ENCODE assay signal across 23 mouse cellular contexts in genomic region chr11:69931769-69932168, GRCm38 (mm10). TPM values are rescaled to one million over a fixed set of nuclear protein-coding genes. Genes with fewer than 3 reads are reported as not detected.
A peak's percentile ranks its signal among the peaks of the same experiment; 100 is the strongest.
DNase-seq lines count a peak whose midpoint lies in the region; ATAC-seq and TF ChIP-seq lines count a peak whose summit lies in the region.
"Had no signal": no experiment of that assay in that cellular context is flagged by ENCODE, and none has a peak within 500 bp of the region (broad histone marks: within the 10 kb centered on the region; RNA-seq: fewer than 3 reads in every experiment).

No protein-coding gene starts in this region.

- H3K9me3 ChIP-seq in liver, embryonic 13.5 days (replicated peaks) = no peaks in the 10 kb centered on the region
- no peaks in the 10 kb centered on the region for H3K9me3 ChIP-seq in liver, embryonic 11.5 days (ENCODE audit: control insufficient read depth, low read length)
- H3K9me3 ChIP-seq: forebrain, embryonic 10.5 days; forebrain, embryonic 13.5 days; heart, embryonic 10.5 days; hindbrain, embryonic 12.5 days; hindbrain, embryonic 15.5 days had no signal

- intact Hi-C loops in gastrocnemius, adult 2 months (cut with DNase I) = loop anchor here (5.0 kb wide), 1 partner anchor 71 kb away; the partner anchor contains the start of gene Dvl2

- H3K9ac ChIP-seq in liver, embryonic 13.5 days = no peak overlapping the region
- no peak overlapping the region for H3K9ac ChIP-seq in liver, embryonic 11.5 days (ENCODE audit: low read depth, low read length)
- H3K9ac ChIP-seq: forebrain, embryonic 13.5 days; hindbrain, embryonic 12.5 days; hindbrain, embryonic 15.5 days had no signal

- H3K36me3 ChIP-seq in liver, embryonic 13.5 days = no peaks in the 10 kb centered on the region
- no peaks in the 10 kb centered on the region for H3K36me3 ChIP-seq in liver, embryonic 11.5 days (ENCODE audit: control insufficient read depth, insufficient read depth, low read length)
- no peaks in the 10 kb centered on the region for H3K36me3 ChIP-seq in thymus, adult 2 months (ENCODE audit: control insufficient read depth, insufficient read depth, low read length)
- H3K36me3 ChIP-seq: forebrain, embryonic 10.5 days; heart, embryonic 10.5 days; hindbrain, embryonic 12.5 days; hindbrain, embryonic 15.5 days had no signal

- no peak overlapping the region for H3K4me2 ChIP-seq in liver, embryonic 13.5 days
- no peak overlapping the region for H3K4me2 ChIP-seq in liver, embryonic 11.5 days
- H3K4me2 ChIP-seq: forebrain, embryonic 13.5 days; hindbrain, embryonic 12.5 days; hindbrain, embryonic 15.5 days had no signal

- no peak for DNase-seq in liver, embryonic 13.5 days
- no peak for DNase-seq in liver, embryonic 11.5 days (ENCODE audit: low spot score)
- no peak for DNase-seq in thymus, adult 2 months
- no peak for DNase-seq in thymus, postnatal 25 days
- DNase-seq in gastrocnemius, adult 2 months = no peak
- DNase-seq in gastrocnemius, postnatal 25 days = no peak
- DNase-seq: adrenal gland, adult 8-10 months; adrenal gland, postnatal 25 days; cerebellum, adult 11-12 months; cerebellum, adult 8-10 months; cerebellum, postnatal 10 days; cerebellum, postnatal 36 days; gastrocnemius, postnatal 14 days; heart, adult 2 months had no signal

- H3K4me1 ChIP-seq in liver, embryonic 13.5 days (replicated peaks) = peaks cover 29% of the 10 kb centered on the region
- H3K4me1 ChIP-seq in liver, embryonic 11.5 days (replicated peaks; ENCODE audit: control insufficient read depth, insufficient read depth, low read length) = peaks cover 19% of the 10 kb centered on the region
- peaks cover 36% of the 10 kb centered on the region for H3K4me1 ChIP-seq in thymus, adult 2 months (replicated peaks; ENCODE audit: control insufficient read depth, insufficient read depth, low read length)
- peaks cover 12% of the 10 kb centered on the region for H3K4me1 ChIP-seq in bone marrow macrophage, adult 2 months (ENCODE audit: control insufficient read depth, insufficient read depth, low read length)

- H3K27ac ChIP-seq in liver, embryonic 13.5 days = peak overlapping the region; percentile 41
- no peak overlapping the region for H3K27ac ChIP-seq in liver, embryonic 11.5 days (ENCODE audit: low read depth, low read length)
- peak overlapping the region; percentile 91; the same call in 1 of the 2 replicates for H3K27ac ChIP-seq in thymus, adult 2 months (ENCODE audit: control insufficient read depth, insufficient read depth, low read length)
- 0 out of 2 replicates have a peak overlapping the region, but pooled peaks have one; percentile 27 for H3K27ac ChIP-seq in bone marrow macrophage, adult 2 months (ENCODE audit: insufficient read depth, low read depth, low read length)
- no peak overlapping the region for H3K27ac ChIP-seq in gastrocnemius, adult 2 months
- H3K27ac ChIP-seq: forebrain, embryonic 10.5 days; forebrain, embryonic 13.5 days; heart, adult 2 months; heart, embryonic 10.5 days; hindbrain, embryonic 12.5 days; hindbrain, embryonic 15.5 days had no signal

- H3K27me3 ChIP-seq in liver, embryonic 13.5 days = peaks cover 29% of the 10 kb centered on the region
- peaks cover 23% of the 10 kb centered on the region for H3K27me3 ChIP-seq in liver, embryonic 11.5 days (replicated peaks; ENCODE audit: control insufficient read depth, insufficient read depth, low read length)
- no peaks in the 10 kb centered on the region for H3K27me3 ChIP-seq in thymus, adult 2 months (ENCODE audit: control insufficient read depth, insufficient read depth, low read length)

- H3K4me3 ChIP-seq in liver, embryonic 13.5 days (replicated peaks) = no peak overlapping the region
- no peak overlapping the region for H3K4me3 ChIP-seq in liver, embryonic 11.5 days (ENCODE audit: low read depth, low read length)
- no peak overlapping the region for H3K4me3 ChIP-seq in thymus, adult 2 months (ENCODE audit: control insufficient read depth, insufficient read depth, low read length)
- no peak overlapping the region for H3K4me3 ChIP-seq in bone marrow macrophage, adult 2 months (ENCODE audit: insufficient read depth, low read length)
- H3K4me3 ChIP-seq in gastrocnemius, adult 2 months = no peak overlapping the region
- H3K4me3 ChIP-seq: forebrain, embryonic 10.5 days; forebrain, embryonic 13.5 days; heart, adult 2 months; heart, embryonic 10.5 days; hindbrain, embryonic 12.5 days; hindbrain, embryonic 15.5 days had no signal

- no peak for TF ChIP-seq POLR2A in thymus, adult 2 months (IDR thresholded peaks at IDR 0.05; ENCODE audit: control insufficient read depth, extremely low read depth, insufficient read depth, low read length, poor library complexity)
- no peak for TF ChIP-seq POLR2A in bone marrow macrophage, adult 2 months (IDR thresholded peaks at IDR 0.05; ENCODE audit: borderline replicate concordance, low read depth, low read length)

- no peak for ATAC-seq in liver, embryonic 13.5 days (ENCODE audit: low read depth)
- ATAC-seq in liver, embryonic 11.5 days (replicated peaks; ENCODE audit: low FRiP score) = no peak
- ATAC-seq: activated CD4-positive, CD25-positive, alpha-beta regulatory T cell, adult 4 months; forebrain, embryonic 13.5 days; forebrain, embryonic 16.5 days had no signal

- no peak for TF ChIP-seq CTCF in thymus, adult 2 months (IDR thresholded peaks at IDR 0.05; ENCODE audit: borderline replicate concordance, control insufficient read depth, extremely low read depth, insufficient read depth, low read length, poor library complexity)
- no peak for TF ChIP-seq CTCF in bone marrow macrophage, adult 2 months (IDR thresholded peaks at IDR 0.05; ENCODE audit: low read depth, low read length)
- TF ChIP-seq CTCF in gastrocnemius, adult 2 months (IDR thresholded peaks at IDR 0.05) = no peak

- WGBS in liver, embryonic 13.5 days (ENCODE audit: insufficient replicate concordance) = 48% methylated on average over 8 of the region's 8 CpGs
- 57% methylated on average over 8 of the region's 8 CpGs for WGBS in liver, embryonic 11.5 days
- 22% methylated on average over 8 of the region's 8 CpGs for WGBS in thymus, adult 2 months

RNA-seq across cellular contexts. Expression of gene Ybx2, which starts 3.8 kb away (rescaled TPM):
- polyA plus RNA-seq in liver, embryonic 13.5 days (2015; fragmentation: Nextera tagmentation; extraction: Ambion mirVana) = 0.28 and 0.30 TPM in 2 replicates
- 1.3 and 1.7 TPM in 2 replicates for polyA plus RNA-seq in liver, embryonic 11.5 days (2014; fragmentation: Nextera tagmentation; extraction: Ambion mirVana)
- 20.0 and 49.6 TPM in 2 replicates for polyA plus RNA-seq in thymus, adult 2 months (2012; rRNA removed)
- not detected in 2 replicates for polyA plus RNA-seq in bone marrow macrophage, adult 2 months (2012; ENCODE audit: insufficient read depth, insufficient read length, missing spikeins)
- total RNA-seq in gastrocnemius, adult 2 months (2021) = 10 to 100 TPM in 1 of 2 experiments, 1 to 10 TPM in 1; 8.0 to 16.5 TPM
- 10 to 100 TPM; 10.4 to 10.9 TPM for total RNA-seq in gastrocnemius, postnatal 25 days (2021)
- polyA plus RNA-seq: activated CD4-positive, CD25-positive, alpha-beta regulatory T cell, adult 4 months had no signal

RNA-seq across cellular contexts. Expression of gene Eif5a, which starts 10.0 kb away (rescaled TPM):
- 1,847 and 1,941 TPM in 2 replicates for polyA plus RNA-seq in liver, embryonic 13.5 days (2015; fragmentation: Nextera tagmentation; extraction: Ambion mirVana)
- polyA plus RNA-seq in liver, embryonic 11.5 days (2014; fragmentation: Nextera tagmentation; extraction: Ambion mirVana) = 2,995 and 3,090 TPM in 2 replicates
- 618 and 719 TPM in 2 replicates for polyA plus RNA-seq in thymus, adult 2 months (2012; rRNA removed)
- 326 and 347 TPM in 2 replicates for polyA plus RNA-seq in bone marrow macrophage, adult 2 months (2012; ENCODE audit: insufficient read depth, insufficient read length, missing spikeins)
- total RNA-seq in gastrocnemius, adult 2 months (2021) = 100 to 1,000 TPM; 413 to 433 TPM
- total RNA-seq in gastrocnemius, postnatal 25 days (2021) = 100 to 1,000 TPM; 417 to 422 TPM

RNA-seq across cellular contexts. Expression of gene Slc2a4, which starts 16.2 kb away (rescaled TPM):
- polyA plus RNA-seq in liver, embryonic 13.5 days (2015; fragmentation: Nextera tagmentation; extraction: Ambion mirVana) = 14.2 TPM in 2 replicates
- 7.0 and 8.3 TPM in 2 replicates for polyA plus RNA-seq in liver, embryonic 11.5 days (2014; fragmentation: Nextera tagmentation; extraction: Ambion mirVana)
- 36.3 and 58.9 TPM in 2 replicates for polyA plus RNA-seq in thymus, adult 2 months (2012; rRNA removed)
- not detected in 2 replicates for polyA plus RNA-seq in bone marrow macrophage, adult 2 months (2012; ENCODE audit: insufficient read depth, insufficient read length, missing spikeins)
- 100 to 1,000 TPM; 494 to 503 TPM for total RNA-seq in gastrocnemius, adult 2 months (2021)
- total RNA-seq in gastrocnemius, postnatal 25 days (2021) = 100 to 1,000 TPM; 306 to 340 TPM
- total RNA-seq: hematopoietic stem cell, adult 5-6 weeks had no signal
- polyA plus RNA-seq: activated CD4-positive, CD25-positive, alpha-beta regulatory T cell, adult 4 months had no signal

RNA-seq across cellular contexts. Expression of gene Gps2, which starts 18.1 kb away (rescaled TPM):
- 107 and 116 TPM in 2 replicates for polyA plus RNA-seq in liver, embryonic 13.5 days (2015; fragmentation: Nextera tagmentation; extraction: Ambion mirVana)
- polyA plus RNA-seq in liver, embryonic 11.5 days (2014; fragmentation: Nextera tagmentation; extraction: Ambion mirVana) = 121 and 130 TPM in 2 replicates
- polyA plus RNA-seq in thymus, adult 2 months (2012; rRNA removed) = 236 and 272 TPM in 2 replicates
- polyA plus RNA-seq in bone marrow macrophage, adult 2 months (2012; ENCODE audit: insufficient read depth, insufficient read length, missing spikeins) = 92.8 and 103 TPM in 2 replicates
- 10 to 100 TPM; 47.1 to 49.6 TPM for total RNA-seq in gastrocnemius, adult 2 months (2021)
- 10 to 100 TPM; 34.6 to 35.2 TPM for total RNA-seq in gastrocnemius, postnatal 25 days (2021)

RNA-seq across cellular contexts. Expression of gene Neurl4, which starts 30.9 kb away (rescaled TPM):
- polyA plus RNA-seq in liver, embryonic 13.5 days (2015; fragmentation: Nextera tagmentation; extraction: Ambion mirVana) = 2.3 and 2.8 TPM in 2 replicates
- polyA plus RNA-seq in liver, embryonic 11.5 days (2014; fragmentation: Nextera tagmentation; extraction: Ambion mirVana) = 9.5 and 10.5 TPM in 2 replicates
- polyA plus RNA-seq in thymus, adult 2 months (2012; rRNA removed) = 85.3 and 90.7 TPM in 2 replicates
- polyA plus RNA-seq in bone marrow macrophage, adult 2 months (2012; ENCODE audit: insufficient read depth, insufficient read length, missing spikeins) = 15.8 and 16.9 TPM in 2 replicates
- total RNA-seq in gastrocnemius, adult 2 months (2021) = 10 to 100 TPM; 25.2 to 33.5 TPM
- total RNA-seq in gastrocnemius, postnatal 25 days (2021) = 10 to 100 TPM; 25.4 to 26.0 TPM

Comparison
In these comparisons a context has a peak if more than half of its experiments do, and no peak if none do; other contexts are left out.
1. H3K27ac ChIP-seq: peak in liver, embryonic 13.5 days (single experiment), thymus, adult 2 months (single experiment) and bone marrow macrophage, adult 2 months (single experiment); none in liver, embryonic 11.5 days (single experiment) and gastrocnemius, adult 2 months (single experiment).